Mouse (Mus musculus) retina, postnatal 7 days (tissue): ENCODE data around the gene Wnt9a.
"Not testable (repeated sequence)": the region's sequence is repeated elsewhere in the genome, so short reads cannot be mapped to it uniquely, and the experiment has no call there.

Experiments used
- DNase-seq: peaks from one replicate; pipeline ENCODE4 v3.0.0-alpha.2; 2012; ENCODE audit warnings: low read depth, low spot score

The Wnt9a gene

DNA sequence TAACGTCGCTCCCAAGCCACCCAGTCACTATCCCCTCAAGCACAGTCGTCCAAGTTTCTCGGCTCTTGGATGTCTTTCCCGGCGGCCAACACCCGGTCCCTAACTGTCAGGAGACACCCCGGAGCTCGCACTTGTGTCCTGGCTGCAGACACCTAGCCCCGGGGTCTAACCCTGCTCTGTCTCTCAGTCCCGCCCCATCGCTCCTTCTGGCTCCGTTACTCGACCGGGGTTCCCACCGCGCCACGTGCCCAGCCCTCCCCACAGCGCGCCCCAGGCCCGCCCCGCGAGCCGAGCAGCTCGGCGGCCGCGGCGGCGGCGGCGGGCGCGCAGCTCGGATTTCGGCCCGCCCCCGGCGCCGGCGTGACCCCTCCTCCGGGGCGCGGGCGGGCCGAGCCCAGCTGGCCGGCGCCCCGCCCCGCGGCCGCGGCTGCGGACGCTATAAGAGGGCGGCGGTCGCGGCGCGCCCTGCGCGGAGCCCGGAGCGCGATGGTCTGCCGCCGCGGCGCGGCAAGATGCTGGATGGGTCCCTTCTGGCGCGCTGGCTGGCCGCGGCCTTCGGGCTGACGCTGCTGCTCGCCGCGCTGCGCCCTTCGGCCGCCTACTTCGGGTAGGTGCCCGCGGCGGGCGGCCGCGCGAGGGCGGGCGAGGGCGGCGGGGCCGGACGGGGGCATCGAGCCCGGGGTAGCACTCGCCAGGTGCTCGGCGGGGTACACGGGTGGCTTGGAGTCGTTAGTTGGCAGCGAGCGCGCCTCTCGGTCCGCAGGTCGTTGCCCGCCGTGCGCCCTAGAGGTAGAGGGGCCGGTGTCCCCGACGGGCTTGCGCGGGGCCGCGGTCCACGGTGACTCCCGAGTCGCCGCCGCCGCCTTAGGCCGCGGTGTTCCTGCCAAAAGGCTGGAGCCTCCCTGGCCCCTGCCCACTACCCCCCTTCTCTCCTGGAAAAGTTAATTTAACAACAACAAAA is at the start of gene Wnt9a:
Gene Wnt9a (plus strand): TSS at position 468 of the 961 bp plus-strand sequence.
- peak; percentile 53 for DNase-seq

DNA sequence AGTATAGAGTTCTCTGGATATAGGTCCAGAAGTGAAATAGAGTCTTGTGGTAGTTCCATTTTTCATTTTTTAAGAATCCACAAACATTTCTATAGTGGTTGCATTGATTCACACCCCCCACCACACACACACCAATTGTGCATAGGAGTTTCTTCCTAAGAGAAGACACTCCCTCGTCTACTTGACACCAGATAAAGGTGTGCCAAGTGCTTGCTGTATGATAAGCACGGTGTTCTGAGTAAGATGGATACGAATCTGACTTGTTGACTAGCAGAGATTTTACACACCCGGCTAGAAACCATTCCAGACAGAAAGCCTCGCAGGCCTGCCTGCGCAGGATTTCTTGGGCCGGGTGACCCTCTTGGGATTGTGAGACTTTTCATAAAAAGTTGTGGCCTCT is 47.1 kb upstream of the Wnt9a start:
- DNase-seq: no peak

DNA sequence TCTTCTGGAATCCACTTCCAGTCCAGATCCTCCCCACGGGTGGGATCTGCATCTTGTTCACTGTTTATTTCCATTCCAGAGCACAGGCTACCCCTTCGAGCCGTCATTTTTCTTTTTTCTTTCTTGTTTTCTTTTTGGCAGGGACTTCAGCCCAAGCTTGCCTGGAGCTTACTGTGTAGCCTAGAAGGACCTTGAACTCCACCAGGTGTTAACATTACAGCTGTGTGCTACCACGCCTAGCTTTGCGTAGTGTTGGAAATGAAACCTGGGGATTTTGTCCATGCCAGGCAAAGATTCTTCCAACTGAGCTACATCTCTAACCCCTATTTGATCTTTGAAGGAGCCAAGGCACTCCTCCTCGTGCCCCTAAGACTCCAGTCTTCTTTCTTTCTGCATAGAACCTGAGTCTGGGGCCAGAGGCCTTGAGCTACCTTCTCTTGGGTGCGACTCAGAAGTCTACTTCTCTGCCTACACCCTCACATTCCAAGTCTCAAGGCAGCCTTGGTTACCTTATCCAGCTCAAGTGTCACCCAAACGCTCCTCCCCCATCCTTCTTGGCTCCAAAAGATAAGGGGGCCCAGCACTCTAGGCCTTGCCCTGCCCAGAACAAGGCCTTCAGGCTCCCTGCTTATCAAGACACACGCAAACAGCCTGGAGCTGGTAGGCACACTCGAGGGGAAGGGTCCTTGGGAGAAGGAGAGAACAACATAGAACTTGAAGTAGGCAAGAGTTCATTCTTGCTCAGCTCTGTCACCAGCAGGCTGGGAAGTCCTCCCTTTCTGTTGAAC is 45.8 kb upstream of the Wnt9a start:
- no peak for DNase-seq

DNA sequence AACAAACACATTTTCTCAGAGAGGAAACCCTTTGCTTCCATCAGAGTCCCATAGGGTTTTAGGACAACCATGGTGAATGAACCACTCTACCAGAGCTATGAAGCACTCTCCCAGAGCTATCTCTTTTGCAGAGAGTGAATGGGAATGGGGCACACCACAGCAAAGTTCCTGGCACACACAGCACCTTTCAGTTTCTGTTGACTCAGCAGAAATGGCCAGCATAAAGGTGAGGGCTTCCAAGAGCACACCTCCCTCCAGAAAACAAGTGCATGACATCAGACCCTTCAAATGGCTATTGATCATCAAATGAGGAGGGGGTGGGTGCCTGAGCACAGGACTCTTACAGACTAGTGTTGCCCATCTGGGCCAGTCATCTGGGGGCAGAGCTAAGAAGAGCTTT is 44.4 kb upstream of the Wnt9a start:
- no peak for DNase-seq

DNA sequence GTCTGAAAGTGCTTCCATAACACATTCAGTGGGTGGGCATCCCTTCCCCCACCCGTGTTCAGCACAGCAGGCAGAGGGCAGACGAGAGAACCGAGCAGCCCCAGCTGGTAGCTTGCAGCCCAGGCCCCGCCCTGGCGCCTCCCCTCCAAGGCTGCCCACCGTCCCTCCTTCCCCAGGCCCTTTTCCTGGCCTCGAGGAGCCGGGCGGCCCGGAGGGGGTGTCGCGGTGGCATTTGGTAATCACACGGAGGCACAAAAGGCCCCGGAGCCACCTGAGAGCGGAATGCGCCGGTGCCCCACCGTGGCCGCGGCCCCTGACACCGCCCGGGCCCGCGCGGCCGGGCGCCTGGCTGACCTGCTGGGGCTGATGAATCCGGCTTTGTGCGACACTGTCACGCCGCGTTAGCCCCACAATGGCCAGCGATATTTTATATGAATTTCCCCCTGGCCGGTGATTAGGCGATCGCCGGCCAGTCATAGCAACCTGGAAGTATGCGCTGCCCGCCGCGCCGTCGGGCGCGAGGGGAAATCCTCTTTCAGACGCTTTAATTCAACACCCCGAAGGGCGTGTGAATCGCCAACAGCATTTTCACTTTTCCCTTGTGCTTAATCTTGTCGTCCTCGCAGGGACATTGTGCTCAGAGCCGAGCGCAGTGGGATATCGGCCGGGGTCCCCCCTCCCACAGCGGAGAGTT is 42.7 kb upstream of the Wnt9a start:
- peak; percentile 38 for DNase-seq

DNA sequence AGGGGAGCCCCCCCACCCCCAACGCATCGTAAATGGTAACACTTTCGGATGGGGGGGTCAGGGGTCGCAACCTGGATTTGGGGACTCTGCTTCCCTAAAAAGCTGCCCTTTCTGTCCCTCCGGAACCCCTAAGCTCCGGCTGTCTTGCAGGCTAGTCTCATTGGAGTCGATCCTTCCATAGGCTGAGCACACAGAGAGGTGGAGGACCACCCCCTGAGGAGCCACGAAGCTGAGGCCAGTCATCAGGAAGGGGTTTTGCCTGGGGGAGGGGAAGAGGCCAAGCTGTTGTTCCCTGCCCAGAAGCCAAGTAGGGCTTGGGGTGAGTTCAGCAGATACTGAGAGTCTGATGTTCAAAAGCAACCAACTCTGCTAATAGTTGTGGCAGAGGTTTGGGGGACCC is 42.1 kb upstream of the Wnt9a start:
- no peak for DNase-seq

DNA sequence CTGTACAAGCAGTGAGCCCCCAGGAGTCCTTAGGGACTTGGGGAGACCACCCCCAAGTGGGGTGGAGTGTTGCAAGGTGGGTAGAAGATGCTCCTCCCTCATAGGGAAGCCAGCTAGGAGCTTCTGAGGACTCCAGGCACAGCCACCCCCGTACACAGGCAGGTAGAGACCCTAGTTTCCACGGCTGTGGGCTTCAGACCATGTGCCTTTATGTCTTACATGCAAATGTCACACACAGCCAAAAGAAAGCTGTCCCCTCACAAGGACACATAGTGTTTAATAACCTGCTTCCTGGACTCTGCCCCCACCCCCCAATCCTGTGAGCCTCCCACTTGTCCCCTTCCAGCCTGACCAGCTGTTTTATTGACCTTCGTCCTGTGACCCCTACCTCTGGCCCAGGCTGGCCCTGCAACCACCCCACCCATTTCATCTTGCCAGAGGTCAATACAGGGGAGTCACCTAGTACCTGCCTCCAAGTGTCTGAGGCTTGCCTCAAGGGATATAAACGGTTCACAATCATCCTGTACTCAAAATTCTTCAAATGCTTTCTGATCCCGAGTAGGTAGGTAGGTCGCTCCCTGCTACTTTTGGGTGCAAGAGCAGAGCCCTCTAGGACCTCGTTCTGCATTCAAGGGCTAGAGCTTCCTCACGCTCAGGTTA is 41.4 kb upstream of the Wnt9a start:
- no peak for DNase-seq

DNA sequence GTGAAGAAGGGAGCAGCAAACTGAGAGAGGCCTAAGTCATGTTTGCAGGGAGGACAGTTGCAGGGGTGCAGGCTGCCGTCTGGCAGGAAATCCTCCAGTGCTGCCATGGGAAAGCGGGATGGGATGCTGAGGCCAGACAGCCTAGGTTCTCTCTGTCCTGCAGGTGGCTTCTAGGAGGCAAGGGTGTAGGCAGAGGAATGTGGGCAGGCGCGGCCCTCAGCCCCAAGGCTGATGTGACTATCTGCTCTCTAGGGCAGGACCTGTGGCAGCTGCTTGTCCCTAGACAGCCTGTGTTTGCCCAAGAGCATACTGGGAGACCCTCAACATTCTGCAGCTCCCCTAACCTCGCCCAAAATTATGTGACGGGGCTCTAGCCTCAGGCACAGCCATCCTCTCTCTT is 40.0 kb upstream of the Wnt9a start:
- DNase-seq: no peak

DNA sequence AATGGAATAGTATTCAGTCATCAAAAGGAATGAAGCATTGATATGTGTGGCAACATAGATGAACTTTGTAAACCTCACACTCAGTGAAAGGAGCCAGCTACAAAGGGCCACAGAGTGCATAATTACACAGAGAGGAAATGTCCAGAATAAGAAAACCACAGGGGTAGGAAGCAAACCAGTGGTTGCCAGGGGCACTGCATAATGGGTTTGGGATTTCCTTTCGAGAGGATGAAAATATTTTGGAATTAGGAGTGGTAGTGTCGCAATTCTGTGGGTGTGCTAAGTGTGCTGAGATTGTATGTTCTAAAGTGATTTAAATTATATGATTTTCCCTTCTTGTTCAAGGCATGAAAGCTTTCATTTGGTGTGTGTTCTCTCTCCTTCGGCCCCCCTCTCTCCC is 32.5 kb upstream of the Wnt9a start:
- DNase-seq: no peak

DNA sequence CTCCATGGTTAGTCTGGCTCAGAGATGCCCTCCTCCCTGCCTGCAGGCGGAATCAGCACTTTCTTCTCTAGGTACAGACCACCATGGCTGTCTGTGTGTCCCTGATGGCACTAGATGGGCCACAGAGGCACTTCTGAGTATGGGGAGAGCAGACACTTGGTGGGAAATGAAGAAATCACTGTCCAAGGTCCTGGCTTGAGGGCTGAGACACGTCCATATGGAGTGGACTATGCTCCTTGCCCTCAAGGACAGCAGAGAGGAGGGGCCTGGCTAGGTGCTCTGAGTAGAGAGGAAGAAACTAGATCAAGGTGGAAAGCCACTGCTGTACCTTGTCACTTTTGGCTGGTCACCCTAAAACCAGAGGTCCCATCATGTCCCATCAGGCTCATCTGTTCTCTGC is 29.9 kb upstream of the Wnt9a start:
- DNase-seq: no peak

DNA sequence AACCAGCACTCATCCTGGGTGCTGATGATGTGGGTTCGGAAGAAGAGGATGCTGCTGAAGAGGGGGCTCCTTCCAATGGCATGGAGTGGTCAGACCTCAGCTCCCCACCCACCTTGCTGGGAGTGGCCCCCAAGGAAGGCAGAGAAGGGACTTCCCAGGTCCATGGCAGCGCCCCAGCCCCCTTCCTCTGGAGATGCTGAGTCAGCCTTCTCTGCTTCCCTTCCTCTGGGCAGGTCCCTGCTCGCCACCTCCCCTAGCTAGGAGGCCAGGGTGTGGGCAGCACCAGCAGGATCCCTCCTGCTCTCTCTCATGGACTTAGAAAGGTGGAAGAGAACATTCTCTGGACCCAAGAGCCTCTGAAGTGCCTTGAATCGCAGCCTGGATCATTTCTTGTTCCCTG is 28.7 kb upstream of the Wnt9a start:
- DNase-seq: no peak

DNA sequence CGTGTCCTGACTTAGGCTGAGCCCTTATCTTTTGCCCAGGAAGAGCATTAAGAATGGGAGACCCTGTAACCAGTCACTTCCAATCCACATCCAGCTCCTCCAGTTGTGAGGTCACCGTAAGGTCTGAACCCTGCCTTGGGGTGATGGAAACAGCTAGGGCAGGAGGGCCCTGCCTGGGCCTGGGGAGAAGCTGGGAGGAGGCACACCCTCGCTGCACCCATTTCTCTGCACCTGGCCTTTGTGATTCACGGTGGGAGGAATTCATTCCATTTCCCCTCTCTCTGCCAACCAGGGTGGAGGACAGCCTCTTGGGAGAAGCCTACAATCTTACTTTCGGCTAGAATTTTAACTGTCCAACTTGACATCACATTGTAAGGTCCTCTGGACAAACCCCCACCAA is 24.6 kb upstream of the Wnt9a start:
- no peak for DNase-seq

DNA sequence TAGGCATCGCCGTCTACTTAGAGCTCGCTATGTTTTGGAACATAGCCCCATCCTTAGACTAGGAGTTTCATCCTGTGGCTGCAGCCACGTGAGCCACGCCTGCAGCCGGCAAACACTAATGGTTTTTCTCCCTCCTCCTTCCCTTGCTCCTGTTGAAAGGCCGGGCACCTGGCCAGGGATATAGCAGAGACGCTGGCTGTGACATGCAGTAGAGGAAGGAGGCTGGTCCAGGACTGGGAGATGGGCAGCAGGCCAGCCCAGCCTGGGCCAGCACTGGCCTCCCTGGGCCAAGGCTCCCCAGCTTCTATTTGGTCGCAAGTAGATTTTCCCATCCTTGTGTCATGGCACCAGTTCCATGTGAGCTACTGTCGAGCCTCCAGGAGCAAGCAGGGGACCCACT is 23.8 kb upstream of the Wnt9a start:
- no peak for DNase-seq

DNA sequence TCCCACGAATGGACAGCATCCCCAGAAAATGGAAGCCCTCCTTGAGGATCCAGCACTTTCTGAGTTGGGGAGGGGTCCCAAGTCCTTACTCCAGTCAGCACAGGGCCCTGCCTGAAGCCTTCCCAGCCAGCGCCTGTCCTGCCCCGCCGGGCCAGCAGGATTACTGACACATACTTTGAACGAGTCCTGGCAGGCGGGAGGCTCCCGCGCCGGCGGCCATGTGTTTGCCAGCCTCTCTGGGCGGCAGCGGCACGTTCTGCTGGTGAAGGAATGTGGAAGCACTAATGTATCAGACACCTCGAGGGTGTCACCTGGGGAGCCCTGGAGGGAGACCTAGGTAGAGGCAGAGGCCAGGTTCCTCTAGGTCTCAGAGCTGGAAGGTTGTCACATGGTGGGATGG is 22.6 kb upstream of the Wnt9a start:
- DNase-seq: no peak

DNA sequence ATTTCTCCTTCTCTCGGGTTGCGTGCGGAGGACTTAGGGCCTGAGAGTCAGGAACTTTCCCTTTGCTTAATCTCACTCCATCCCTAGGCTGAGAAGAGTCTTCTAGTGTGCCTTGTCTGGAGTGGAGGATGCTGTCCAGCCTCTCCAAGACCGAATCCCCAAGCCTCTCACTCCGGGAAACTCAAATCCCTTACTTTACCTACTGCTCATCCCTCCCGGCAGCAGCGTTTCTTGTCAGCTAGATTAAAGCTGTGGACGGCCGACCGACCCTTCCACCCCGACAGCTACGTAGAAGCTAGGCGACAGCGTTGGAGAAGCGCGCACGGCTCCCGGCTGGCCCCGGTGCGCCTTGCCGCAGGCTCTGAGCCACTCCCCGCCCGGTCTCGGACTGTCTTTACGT is 17.0 kb upstream of the Wnt9a start:
- no peak for DNase-seq

DNA sequence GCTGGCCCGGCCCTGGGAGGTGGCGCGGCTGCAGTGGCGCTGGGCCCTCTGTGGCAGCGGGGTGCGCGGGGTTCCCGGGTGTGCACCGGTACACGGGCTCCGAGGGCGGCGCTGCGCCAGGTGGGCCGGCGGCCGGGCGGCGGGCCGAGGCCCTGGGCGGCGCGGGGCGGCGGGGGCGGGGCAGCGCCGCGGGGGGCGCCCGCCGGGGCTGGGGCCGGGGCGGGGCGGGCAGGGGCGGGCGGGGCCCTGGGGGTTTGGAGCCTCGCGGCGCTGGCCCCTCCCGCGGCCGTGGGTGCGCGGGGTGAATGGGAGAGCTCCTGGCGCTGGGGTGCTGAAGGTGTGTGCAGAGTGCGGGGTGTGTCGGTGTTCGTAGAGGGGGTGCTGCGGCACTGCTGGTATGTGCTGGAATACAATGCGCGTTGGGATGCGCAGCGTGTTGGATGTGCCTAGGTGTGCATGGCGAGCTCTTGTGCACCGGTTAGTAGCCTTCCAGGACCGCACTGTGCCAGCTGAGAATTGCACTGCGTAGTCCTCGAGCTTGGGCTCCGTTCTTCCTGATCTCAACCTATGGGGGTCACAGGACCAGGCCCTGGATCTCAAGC is 15.9 kb upstream of the Wnt9a start, which contains the start of gene Wnt3a:
Gene Wnt3a (minus strand): TSS at position 51 of the 602 bp plus-strand sequence.
- no peak for DNase-seq

DNA sequence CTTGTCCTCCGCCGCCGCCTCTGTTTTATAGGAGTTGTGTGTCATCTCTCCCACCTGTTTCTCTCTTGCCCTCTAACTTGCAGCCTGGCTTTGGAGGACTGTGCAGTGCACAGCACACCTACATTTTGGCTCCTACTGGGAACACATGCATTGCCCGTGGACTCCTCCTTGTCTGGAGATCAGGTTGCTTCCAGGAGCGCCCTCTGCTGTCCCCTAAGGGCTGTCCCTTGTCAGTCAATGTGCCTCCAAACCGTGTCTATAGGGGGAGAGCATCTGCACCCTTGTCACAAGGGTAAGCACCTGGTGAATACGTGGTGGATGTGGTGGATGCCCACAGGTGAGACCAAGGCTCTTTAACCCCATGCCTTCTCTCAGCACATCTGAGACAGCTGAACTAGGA is 13.1 kb upstream of the Wnt9a start:
- no peak for DNase-seq

DNA sequence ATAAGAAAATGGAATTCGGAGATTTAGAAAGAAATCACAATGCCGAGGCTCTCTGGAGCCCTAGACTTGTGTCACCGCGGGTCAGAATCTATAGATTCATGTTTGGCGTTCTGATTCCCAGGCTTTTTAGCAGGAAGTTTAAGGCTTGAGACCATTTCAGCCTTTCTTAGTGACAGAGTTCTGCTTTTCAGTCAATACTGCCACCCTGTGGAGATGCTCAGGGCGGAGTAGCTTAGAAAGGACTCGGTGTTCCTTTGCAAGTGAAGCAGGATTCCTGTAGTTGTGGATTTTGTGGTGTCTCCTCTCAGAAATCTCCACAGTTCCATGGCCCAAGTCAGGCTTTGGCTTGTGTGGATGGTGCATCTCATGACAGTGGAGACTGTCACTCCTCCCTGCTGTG is 8.8 kb upstream of the Wnt9a start:
- peak; percentile 55 for DNase-seq

DNA sequence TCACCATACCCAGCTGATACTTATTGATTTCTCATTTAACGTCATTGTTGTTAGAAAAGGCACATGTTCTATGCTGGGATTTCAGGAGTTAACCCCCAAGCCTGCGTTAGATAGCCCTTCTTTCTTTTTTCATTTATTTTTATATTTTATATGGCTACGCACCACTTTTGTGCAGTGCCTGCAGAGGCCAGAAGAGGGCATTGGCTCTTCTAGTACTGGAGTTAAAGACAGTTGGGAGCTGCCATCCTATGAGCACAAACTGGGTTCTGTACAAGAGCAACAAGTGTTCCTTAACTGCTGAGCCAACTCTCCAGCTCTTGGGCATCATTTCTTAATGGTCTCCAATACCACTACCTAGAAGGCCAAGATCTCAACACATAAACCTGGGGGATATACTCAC is 6.5 kb upstream of the Wnt9a start:
- DNase-seq: no peak

DNA sequence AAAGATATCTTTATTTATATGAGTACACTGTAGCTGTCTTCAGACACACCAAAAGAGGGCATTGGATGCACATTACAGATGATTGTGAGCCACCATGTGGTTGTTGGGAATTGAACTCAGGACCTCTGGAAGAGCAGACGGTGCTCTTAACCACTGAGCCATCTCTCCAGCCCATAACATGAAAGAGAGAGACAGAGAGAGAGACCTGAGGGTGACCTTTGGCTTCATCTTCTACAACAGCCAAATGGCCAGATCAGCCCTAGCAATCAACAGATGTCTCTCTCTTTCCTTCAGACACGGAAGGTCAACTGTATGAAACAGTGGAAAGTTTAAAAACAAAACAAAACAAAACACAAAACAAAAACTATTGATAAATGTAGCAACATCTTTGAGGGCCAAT is 5.7 kb upstream of the Wnt9a start:
- DNase-seq: not testable (repeated sequence)
